Mouse (Mus musculus) heart, embryonic 16.5 days (tissue): Measurements from ENCODE around the gene Nadk2. TPM values are rescaled to one million over a fixed set of nuclear protein-coding genes. Genes with fewer than 3 reads are reported as not detected.

ENCODE experiments used
- ATAC-seq: fragments of 200-750 bp; cut with Nextera tagmentation; replicated peaks from 2 replicates; pipeline ENCODE4 v1.8.0; 2017; ENCODE audit warnings: moderate number of reproducible peaks; ENCODE audit not compliant: insufficient read depth, low FRiP score; ENCODE audit errors: extremely low read depth
- H3K27ac ChIP-seq: fragments of 300-500 bp; sonication (generic); 2 replicates; pipeline ENCODE4 v1.5.1; 2014; ENCODE audit warnings: mild to moderate bottlenecking, low read length, control low read depth, moderate library complexity
- H3K27me3 ChIP-seq: fragments of 300-500 bp; sonication (generic); 2 replicates; pipeline ENCODE4 v1.6.1; 2014; ENCODE audit warnings: low read length, mixed read lengths; ENCODE audit not compliant: control insufficient read depth, insufficient read depth
- H3K36me3 ChIP-seq: fragments of 300-500 bp; sonication (generic); 2 replicates; pipeline ENCODE4 v1.6.1; 2014; ENCODE audit not compliant: control insufficient read depth, insufficient read depth
- H3K4me1 ChIP-seq: fragments of 300-500 bp; sonication (generic); 2 replicates; pipeline ENCODE4 v1.6.1; 2014; ENCODE audit warnings: low read length, mixed read lengths; ENCODE audit not compliant: control insufficient read depth, insufficient read depth
- H3K4me2 ChIP-seq: fragments of 300-500 bp; sonication (generic); 2 replicates; pipeline ENCODE4 v1.6.1; 2014; ENCODE audit warnings: low read depth, mild to moderate bottlenecking, control low read depth, low read length
- H3K4me3 ChIP-seq: fragments of 300-500 bp; sonication (generic); 2 replicates; pipeline ENCODE4 v1.5.1; 2014; ENCODE audit warnings: mild to moderate bottlenecking, control low read depth, low read length
- H3K9ac ChIP-seq: fragments of 300-500 bp; sonication (generic); 2 replicates; pipeline ENCODE4 v1.6.1; 2014; ENCODE audit warnings: low read length, control low read depth
- H3K9me3 ChIP-seq: fragments of 300-500 bp; sonication (generic); replicated peaks from 2 replicates; pipeline ENCODE4 v1.6.1; 2016; ENCODE audit warnings: low read length; ENCODE audit not compliant: control insufficient read depth
- WGBS: fragments of 180-500 bp; shearing (Covaris S2); extraction: QIAGEN DNeasy Blood & Tissue Kit; methylation state at CpG from one replicate; pipeline ENCODE4 v1.1.7; 2014; 5-methylcytosine and 5-hydroxymethylcytosine counted together
- polyA plus RNA-seq: library from polyadenylated mRNA; unstranded; fragments of >200 nt; fragmentation: Nextera tagmentation; extraction: Ambion mirVana; gene quantifications from 2 replicates; pipeline ENCODE4 v1.2.1, GENCODE M21; 2015

Gene Nadk2
- polyA plus RNA-seq, 1 experiment from 2014 or later: 45.8 TPM

DNA sequence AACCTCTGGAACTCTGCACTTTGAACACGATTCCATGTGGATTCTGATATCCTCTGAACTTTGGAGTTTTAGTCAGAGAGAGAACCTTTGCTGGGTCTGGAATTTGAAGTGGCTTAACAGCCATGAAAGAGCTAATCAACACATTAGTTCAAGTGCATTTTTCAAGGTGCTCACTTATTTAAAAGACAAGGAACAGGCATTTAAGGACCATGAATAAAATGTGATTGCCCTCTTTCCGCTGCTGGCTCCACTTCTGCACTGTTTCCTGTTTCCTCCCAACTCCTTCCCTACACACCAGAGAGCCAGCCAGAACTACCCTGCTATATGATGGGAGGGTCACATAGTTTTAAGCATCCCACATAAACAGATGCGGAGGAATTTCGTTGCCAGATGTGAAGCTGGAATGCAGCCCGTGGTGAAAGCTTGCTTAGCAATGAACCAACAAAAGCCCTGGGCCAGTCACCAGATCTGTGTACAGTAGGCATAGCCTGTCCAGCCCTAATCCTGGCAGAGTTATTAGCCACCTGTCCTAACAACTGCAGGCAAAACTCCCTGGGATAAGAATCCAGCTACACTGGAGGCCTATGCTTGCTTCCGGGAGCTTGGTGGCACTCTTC, 63.9 kb downstream of the Nadk2 start:
- no peak overlapping the region for H3K4me2 ChIP-seq
- peaks cover 23% of the 10 kb centered on the region for H3K36me3 ChIP-seq
- H3K9me3 ChIP-seq: no peaks in the 10 kb centered on the region
- no peak; the same call in 1 of the 2 replicates for ATAC-seq
- no peaks in the 10 kb centered on the region for H3K27me3 ChIP-seq
- H3K4me3 ChIP-seq: no peak overlapping the region
- H3K27ac ChIP-seq: 0 out of 2 replicates have a peak overlapping the region, but pooled peaks have one; percentile 14
- H3K9ac ChIP-seq: no peak overlapping the region
- peaks cover 23% of the 10 kb centered on the region for H3K4me1 ChIP-seq
- 48% methylated on average over 6 of the region's 6 CpGs for WGBS

GRCm38 (mm10) chr15:9139447-9139846, 68.4 kb downstream of the Nadk2 start:
- Histone ChIP-seq H3K36me3 (peaks cover 15% of the 10 kb centered on the region), H3K4me2 (peak overlapping the region; percentile 85), H3K27ac (no peak overlapping the region), H3K4me1 (peaks cover 18% of the 10 kb centered on the region), H3K9ac (peak overlapping the region; percentile 79), H3K9me3 (no peaks in the 10 kb centered on the region), H3K27me3 (no peaks in the 10 kb centered on the region), H3K4me3 (peak overlapping the region; percentile 87)
- no peak for ATAC-seq
- WGBS: 20% methylated on average over 10 of the region's 10 CpGs

- WGBS: under 1% methylated on average over 34 of the region's 34 CpGs
- ATAC-seq: peak; percentile 99
- no peaks in the 10 kb centered on the region for H3K9me3 ChIP-seq
Observed at GRCm38 (mm10) chr15:9140252-9140680, 69.2 kb downstream of the Nadk2 start, which contains the start of gene Lmbrd2. Lmbrd2 (plus strand) TSS chr15:9140550.

GRCm38 (mm10) chr15:9140684-9141171, 69.7 kb downstream of the Nadk2 start:
- Histone ChIP-seq H3K4me2 (peak overlapping the region; percentile 86), H3K36me3 (peaks cover 15% of the 10 kb centered on the region), H3K4me3 (peak overlapping the region; percentile 87), H3K27ac (peak overlapping the region; percentile 66), H3K27me3 (no peaks in the 10 kb centered on the region), H3K9ac (peak overlapping the region; percentile 88), H3K4me1 (peaks cover 18% of the 10 kb centered on the region), H3K9me3 (no peaks in the 10 kb centered on the region)
- ATAC-seq: peak; percentile 59
- 0% methylated on average over 37 of the region's 37 CpGs for WGBS

More at GRCm38 (mm10) chr15:9140252-9140680, 69.2 kb downstream of the Nadk2 start, which contains the start of gene Lmbrd2:
- Histone ChIP-seq H3K27ac (peak within 1 kb of the TSS; percentile 66), H3K4me3 (peak within 1 kb of the TSS; percentile 87), H3K4me1 (peaks cover 18% of the 10 kb centered on the region), H3K9ac (peak within 1 kb of the TSS; percentile 88), H3K4me2 (peak within 1 kb of the TSS; percentile 86), H3K27me3 (no peaks in the 10 kb centered on the region), H3K36me3 (peaks cover 15% of the 10 kb centered on the region)

GRCm38 (mm10) chr15:9155325-9155724, 84.3 kb downstream of the Nadk2 start, which contains the start of gene Skp2:
Skp2 (minus strand) TSS chr15:9155425.
- Histone ChIP-seq H3K4me1 (no peaks in the 10 kb centered on the region), H3K9me3 (no peaks in the 10 kb centered on the region), H3K4me2 (no peak within 1 kb of the TSS), H3K36me3 (peaks cover 12% of the 10 kb centered on the region), H3K4me3 (no peak within 1 kb of the TSS), H3K9ac (no peak within 1 kb of the TSS), H3K27me3 (no peaks in the 10 kb centered on the region), H3K27ac (no peak within 1 kb of the TSS)
- no peak for ATAC-seq

Other genes starting within 250 kb of the Nadk2 start
- gene Ranbp3l, start 103.3 kb upstream of the Nadk2 start, polyA plus RNA-seq: 0.18 and 0.35 TPM in 2 replicates
- 1.7 and 2.3 TPM in 2 replicates for gene Lmbrd2, start 69.3 kb downstream of the Nadk2 start, polyA plus RNA-seq
- 21.1 and 21.8 TPM in 2 replicates for gene Skp2, start 84.2 kb downstream of the Nadk2 start, polyA plus RNA-seq
- not detected in 2 replicates for gene Ugt3a1, start 205.6 kb downstream of the Nadk2 start, polyA plus RNA-seq